Mouse (Mus musculus) fibroblast of lung, adult 2 months (primary cell): Measurements from ENCODE around the gene Anks1.
"Not testable (repeated sequence)": the region's sequence is repeated elsewhere in the genome, so short reads cannot be mapped to it uniquely, and the experiment has no call there.

ENCODE experiments used
- DNase-seq: peaks from one replicate; pipeline ENCODE4 v3.0.0-alpha.2; 2011; ENCODE audit warnings: low read depth

Anks1 gene

DNA sequence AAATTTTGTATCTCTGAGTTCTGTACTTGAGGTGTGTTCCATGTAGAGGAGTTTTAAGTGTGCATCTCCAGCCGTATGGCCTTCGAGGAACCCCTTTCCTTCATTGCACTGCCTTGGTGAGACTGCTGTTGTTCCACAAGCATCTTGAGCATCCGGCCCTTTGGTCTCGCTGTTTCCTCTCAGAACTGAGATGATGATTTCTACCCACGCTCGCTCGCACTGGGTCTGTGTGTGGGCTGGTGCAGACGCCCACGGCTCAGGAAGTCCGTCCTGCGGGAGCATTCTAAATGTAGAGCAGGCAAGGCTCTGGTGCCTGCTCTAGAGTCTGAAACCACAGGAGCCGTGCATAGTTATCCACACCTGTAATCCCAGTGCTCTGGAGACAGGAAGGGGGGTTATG is 88.1 kb downstream of the Anks1 start:
- no peak for DNase-seq

DNA sequence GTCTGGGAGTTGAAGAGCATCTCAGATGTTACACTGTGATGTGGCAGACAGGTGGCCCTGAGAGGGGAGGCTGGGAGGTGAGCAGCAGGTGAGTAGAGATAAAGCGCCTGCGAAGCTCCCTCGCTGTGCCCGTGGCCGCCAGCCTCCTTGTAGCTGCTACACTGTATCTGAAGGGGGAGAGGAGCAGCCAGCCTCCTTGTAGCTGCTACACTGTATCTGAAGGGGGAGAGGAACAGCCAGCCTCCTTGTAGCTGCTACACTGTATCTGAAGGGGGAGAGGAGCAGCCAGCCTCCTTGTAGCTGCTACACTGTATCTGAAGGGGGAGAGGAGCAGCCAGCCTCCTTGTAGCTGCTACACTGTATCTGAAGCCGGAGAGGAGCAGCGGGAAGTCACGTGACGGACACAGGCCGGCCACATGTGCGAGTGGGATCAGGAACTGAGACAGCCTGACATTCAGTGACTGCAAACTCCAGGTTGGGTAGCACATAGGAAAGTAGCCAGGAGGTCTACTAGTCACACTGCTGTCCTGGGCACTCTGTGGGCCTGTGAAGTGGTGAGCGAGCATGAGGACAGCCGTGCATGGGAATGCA is 90.7 kb downstream of the Anks1 start:
- not testable (repeated sequence) for DNase-seq

DNA sequence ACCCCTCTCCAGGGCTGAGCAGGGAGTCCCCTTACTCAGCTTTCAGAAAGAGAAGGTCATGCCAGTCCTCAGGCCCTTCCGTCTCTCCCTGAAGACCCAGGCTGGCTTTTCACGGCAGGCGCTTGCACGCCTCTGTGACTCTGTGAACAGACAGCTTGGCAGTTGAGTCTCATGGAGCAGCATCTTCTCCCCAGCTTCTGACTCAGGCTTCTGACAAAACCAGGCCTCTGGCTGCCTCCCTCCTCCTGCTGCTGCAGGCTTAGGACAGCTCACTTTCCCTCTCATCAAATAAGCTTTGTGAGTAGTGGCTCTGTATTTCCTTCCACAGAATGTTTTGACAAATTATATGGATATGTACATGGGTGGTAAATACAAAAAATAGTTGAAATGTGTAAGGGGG is 91.3 kb downstream of the Anks1 start:
- DNase-seq, result no peak

DNA sequence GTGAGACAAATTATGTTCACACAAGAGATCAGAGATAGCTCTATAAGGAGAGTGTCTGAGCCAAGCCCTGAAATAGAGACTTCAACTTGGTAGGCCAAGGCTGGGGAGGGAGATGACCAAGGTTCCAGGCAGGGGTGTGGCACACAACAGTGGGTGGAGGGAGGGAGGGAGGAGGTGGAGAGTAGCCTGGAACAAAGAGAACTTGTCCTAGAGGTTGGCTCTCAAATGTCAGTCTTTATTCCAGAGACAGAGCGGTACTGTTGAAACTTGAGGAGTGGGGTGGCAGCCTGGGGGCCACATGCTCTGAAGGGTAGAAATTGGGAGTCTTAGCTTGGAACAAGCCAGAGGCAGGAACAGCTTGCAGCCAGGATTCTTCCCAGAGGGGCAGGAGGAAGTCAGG is 91.7 kb downstream of the Anks1 start:
- DNase-seq, result no peak

DNA sequence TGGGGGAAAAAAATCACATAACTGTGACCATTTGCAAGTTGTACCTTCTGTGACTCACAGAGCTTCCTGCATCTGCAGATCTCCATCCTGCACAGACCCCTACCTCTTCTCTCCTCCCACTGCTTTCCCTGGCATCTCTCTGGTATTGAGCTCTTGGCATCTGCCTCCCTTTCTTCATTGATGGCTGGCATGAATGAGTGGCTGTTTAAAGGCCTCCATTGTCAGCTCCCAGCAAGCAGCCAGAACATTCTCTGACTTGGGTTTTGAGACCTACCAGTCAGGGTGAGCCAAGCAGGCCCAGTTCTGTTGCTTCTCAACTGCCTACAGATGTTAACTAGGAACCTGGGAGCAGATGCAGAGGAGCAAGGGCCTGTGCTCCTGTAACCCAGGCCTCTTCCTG is 96.3 kb downstream of the Anks1 start:
- DNase-seq, result no peak

DNA sequence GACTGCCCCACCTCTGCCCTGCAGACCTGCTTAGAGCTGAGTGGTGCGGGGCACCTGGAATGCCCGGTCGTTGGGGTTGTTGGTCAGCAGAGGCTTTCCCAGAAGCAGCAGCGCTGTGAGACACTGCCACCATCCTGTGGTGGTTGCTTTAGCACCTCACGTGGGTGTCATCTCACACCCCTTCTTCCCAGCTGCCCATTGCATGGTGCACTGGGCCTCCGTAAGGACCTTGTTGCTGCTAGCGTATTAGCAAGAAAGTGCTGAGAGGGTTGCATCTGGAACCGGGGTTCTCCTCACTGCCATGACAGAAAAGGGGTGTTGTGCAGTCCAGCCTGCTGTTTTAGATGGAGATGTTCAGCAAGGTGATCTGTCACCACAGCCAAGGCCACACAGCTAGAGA is 97.1 kb downstream of the Anks1 start:
- no peak for DNase-seq

DNA sequence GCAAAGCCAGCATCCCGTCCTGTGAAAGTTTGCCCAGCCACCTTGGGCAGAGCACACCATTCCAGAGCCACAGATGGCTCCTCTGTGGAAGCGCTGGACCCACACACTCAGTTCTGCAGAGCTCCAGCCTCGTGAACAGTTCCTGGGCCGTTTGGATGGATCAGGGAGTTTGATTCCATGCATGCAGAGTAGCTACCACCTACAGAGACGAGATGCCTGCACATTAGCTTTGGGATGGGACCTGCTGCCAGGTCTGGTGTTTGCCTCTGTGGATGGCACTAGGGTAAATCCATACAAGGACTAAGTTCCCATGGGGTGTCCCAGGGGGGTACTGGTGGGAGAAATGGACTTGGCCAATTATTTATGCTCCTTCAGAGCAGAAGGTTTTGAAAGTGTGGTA is 97.5 kb downstream of the Anks1 start:
- DNase-seq, result no peak

DNA sequence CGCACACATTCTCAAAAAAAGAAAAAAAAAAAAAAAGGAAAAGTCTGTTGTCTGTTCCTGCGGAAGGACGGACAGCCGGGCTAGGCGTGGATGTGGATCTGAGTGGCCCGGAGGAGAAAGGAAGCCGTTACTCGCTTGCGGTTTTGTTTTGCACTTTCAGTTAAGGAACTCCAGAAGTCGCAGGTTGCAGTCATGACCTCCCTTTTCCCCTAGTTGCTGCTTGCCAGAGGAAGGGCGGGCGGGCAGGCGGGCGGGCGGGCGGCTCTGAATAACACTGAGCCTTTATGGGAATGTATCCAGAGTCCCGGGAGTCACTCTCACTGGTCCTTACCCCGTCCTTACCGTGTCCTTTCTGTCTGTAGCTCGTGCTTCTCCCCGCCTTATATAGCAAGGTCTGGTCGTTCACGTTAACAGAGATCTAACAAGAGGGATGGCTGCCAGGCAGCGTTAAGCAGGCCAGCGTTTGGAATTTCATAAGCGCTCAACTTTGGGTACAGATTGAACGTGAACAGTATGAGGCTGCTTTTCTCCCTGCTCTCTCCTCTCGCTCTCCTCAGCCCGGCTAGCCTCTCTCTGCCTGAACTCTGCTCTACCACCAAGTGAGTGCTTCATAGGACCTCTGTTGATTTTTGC is 98.2 kb downstream of the Anks1 start:
- DNase-seq, result no peak

DNA sequence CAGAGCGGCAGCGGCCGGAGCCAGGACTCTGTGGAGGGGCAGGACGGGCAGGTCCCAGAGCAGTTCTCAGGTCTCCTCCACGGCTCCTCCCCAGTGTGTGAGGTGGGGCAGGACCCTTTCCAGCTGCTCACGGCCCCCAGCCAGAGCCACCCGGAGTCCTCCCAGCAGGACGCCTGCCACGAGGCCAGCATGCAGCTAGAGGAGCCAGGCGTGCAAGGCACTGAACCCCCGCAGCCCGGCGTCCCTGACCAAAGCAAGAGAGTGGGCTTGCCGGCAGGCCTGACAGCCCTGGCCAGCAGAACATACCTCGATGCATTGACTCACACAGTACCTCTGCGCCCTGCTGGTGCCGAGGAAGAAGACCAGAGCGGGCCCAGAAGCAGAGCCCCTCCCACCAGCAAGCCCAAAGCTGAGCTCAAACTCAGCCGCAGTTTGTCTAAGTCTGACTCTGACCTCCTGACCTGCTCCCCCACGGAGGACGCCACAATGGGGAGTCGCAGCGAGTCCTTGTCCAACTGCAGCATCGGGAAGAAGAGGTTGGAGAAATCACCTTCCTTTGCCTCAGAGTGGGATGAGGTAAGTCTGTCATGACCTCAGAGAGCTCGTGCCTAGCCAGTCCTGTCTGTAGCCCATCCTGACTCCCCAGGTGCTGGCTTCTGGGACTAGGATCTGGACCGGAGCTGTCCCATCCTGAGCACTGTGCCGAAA is 98.9 kb downstream of the Anks1 start:
- DNase-seq, result no peak

DNA sequence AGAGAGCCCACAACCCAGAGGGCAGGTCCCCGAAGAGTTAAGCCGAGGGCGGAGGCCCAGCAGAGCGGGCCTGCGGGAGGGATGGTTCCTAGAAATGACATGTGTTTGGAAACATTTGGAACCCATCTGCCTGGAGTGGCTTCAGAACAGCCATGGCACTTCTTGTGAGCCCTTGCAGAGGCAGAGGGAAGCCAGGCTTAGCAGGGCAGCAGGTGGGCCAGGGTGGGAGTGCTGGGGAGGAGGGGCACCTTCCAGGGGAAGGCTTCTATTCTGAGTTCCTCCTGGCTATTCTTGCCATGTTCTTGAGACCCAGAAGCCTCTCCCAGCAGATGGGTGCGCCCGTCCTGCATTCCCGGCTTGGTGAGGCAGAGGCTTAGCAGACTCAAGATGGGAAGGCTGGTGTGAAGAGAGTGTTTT is 99.5 kb downstream of the Anks1 start:
- DNase-seq, result no peak

DNA sequence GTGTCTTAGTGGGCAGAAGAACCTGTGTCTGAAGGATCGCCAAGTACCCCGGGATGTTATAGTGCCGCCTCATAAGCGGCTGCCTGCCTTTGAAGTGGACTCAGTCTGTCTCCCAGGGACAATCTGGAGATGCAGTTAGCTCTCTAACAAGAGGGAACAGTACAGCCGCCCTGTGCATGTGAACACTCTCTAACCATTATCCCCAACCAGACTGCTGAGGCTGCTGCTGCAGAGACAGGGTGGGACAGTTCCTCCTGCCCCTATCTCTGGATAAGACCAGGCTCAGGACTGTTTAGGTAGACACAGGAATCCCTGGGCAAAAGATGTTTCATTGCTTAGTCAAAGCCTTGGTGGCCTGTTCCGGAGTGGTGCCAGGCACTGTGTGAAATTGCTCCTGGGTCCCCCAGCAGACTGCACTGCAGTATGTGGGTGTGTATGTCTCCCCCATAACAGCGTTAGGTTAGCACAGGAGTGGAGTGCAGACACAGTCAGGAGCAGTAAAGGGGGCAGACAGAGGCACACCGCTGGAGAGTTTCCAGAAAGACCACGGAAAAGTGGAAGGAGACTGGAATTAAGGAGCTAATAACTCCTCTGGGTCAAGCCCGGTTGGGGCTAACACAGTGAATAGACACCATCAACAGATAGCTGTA is 100.1 kb downstream of the Anks1 start:
- no peak for DNase-seq

DNA sequence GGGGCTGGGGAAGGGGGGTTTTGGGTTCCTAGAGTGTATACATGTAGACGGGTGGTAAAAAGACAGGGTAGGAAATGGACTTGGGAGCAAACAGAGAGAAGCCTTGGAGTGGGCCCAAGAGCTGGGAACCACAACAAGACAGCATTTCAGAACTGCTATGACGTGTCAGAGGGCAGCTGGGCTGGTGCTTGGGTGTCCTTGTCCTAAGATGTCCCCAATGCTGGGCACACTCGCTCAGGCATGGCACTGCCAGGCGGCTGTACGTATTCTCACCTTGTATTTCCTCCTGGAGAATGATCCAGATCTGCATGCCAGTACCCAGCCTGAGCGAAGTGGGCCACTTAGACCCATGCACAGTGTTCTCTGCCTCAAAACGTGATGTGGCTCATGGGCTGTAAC is 100.6 kb downstream of the Anks1 start:
- DNase-seq, result no peak

DNA sequence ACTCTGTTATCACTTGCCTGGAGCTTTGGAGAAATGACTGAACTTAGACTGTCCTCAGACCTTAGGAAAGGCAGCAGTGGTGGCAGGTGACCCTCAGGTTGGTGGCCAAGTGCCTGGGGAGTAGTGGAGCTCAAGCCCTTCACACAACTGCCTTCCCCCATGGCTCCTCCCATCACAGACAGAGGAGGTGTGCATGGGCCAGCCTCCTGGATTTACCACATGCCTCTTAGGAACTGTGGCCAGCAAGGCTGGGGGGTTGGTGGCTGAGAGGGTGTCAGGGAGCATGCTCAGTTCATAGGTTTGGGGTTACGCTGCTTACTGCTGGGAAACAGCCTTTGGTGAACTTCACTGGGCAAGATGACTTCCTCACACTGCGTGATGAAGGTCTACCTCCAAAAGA is 101.8 kb downstream of the Anks1 start:
- no peak for DNase-seq

DNA sequence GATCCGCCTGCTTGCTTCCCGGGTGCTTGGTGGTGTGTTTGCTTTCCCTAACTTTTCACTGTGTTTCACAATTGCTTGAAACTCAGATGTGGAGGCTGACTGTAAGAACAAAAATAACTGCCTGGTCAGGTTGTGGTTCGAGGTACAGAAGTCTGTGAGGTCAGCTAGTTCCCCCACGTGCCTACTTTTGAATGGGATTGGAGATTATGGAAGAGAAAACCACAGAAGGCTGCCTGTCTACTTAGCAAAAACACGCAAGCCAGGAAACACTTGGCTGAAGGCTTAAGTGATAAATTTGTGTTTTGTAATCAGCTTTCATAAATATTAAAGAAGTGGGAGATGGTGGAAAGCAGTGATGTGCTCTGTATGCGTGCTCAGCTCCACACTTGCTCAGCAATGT is 103.7 kb downstream of the Anks1 start:
- no peak for DNase-seq

DNA sequence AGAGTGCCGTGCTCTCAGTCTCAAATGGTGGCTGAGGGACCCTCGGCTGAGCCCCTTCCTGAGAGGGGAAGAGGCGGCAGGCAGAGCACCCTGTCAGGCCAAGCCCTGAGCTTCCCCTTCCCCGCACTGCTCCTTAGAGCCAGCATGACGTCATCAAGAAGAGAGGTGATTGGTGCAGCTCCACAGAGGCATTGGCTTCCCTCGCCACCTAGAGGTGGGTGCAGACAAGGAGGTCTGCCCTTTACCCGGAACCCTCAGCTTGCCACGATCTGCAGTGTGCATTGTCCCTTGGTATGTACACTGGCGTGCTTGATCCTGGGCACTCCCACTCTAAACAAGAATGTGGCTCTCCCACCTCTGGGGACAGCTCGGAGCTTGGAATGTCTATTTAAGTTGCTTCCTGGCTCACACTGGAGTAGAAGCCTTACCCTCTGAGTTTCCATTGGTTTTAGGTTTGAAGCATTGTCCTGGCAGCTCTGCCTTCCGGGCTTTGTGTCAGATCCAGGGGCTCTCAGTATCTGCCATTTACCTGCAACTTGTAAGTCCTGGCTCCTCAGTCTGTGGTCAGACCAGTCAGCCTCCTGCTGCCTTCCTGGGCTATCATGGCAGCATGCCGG is 104.3 kb downstream of the Anks1 start:
- DNase-seq, result no peak

DNA sequence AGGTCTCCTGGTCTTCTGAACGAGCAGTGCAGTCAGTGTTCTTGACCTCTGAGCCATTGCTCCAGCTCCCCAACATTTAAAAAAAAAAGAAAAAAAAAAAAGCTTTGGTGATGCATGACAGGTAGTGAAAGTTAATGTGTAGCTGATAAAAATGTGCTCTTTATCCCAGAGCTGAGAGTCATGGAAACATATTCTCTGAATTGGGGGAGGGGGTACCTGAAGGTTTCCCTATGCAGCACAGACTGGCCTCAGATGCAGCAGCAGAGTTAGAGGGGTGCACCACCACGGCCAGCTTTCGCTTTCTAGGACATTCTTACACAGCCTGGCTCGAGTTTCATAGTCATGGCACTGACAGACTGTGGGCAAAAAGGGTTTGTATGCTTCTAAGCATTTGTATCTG is 105.3 kb downstream of the Anks1 start:
- DNase-seq, result no peak

DNA sequence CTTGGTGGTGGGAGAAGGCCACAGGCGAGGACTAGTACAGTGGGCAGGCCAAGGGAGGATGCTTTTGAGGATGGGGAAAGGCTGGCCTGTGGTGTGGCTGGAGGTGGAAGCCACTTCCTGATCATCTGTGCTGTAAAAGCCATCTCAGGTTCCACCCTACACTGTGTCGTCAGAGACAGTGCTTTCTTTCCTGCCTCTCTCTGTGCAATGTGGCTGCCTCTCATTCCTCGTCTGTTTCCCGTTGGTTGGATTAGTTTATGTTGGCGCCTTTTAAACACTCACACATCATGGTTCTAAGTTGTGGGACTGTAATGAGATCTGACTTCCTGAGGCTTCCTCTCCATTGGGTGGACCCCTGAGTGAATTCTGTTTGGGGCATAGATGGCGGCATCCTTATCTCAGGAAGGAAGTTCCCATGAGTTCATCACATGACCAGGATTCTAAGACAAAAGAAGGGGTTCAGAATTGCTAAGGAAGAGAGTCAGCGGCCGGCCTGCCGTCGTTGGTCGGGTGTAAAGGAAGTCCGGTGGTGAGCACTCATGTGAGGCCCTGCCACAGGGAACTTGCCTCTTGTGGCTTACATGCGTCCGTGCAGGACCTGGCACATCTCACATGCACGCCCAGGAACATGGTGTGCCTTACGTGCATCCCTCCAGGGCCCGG is 106.1 kb downstream of the Anks1 start:
- no peak for DNase-seq

DNA sequence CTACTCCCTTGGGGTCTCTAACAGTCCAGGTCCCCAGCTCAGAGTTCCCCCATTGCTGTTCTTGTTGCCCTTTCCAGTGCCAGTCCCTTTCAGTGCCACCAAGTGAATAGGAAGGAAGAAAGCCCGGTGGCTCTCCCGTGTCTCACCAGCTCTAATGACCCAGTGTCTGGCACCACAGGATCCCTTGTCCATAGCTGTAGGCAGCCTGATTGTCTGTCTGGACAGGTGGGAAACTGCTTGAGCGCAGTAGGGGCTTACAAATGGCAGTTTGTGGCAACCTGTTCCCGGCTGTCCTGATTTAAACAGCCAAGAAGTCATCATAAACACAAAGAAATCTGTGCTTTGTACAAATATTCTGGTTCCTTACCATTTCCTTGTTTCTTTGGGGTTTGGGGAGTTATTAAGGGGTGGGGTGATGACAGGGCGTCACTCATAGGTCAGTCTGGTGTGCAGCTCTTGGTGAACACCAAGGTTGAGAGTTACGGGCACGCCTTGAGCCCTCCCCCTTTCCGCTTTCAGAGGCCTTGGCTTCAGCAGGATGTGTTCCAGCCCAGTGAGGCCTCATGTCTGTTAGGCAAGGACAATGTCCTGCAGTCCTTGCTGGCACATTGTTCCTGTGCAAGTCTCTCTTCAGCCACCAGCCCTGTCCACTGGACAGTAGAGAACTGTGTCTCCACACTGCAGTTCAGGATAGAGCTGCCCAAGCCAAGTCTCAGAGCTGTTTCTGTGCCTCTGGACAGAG is 107.1 kb downstream of the Anks1 start:
- DNase-seq, result no peak

DNA sequence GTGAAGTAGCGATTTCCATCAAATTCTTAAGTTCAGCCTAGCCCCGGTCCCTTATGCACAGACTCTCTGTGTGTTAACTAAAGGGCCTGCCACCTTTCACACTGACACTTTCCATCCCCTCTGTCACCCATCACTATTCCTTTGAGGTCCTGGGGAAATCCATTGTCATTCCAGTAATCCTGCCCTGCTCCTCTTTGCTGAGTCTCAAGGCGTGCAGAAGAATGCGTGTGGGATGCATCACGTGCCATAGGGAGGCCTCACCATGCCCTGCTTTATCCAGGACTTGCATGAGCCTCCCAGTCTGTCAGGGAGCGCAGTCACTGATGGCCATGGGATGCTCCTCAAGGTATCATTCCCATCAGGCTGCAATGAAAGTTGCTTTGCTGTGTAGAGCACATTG is 109.2 kb downstream of the Anks1 start:
- no peak for DNase-seq

DNA sequence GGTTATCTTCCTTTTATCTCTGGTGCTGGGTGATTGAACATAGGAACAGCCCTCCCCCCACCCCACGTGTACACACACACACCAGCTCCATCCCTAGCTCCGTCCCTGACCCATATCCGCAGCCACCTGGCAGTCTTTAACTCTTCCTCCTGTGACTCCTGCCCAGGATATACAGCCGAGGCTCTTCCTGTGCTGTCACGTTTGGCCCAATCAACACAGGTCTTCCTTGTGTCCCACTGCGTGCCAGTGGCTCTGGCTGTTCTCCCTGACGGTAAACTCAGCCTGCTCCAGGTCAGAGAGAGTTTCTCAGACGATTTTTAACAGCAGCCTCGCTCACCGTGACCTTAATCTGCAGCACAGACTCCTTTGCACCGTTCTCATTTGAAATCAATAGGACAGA is 109.7 kb downstream of the Anks1 start:
- no peak for DNase-seq
